Mouse (Mus musculus): ENCODE data around the gene Apba2. TPM values are rescaled to one million over a fixed set of nuclear protein-coding genes. Genes with fewer than 3 reads are reported as not detected.

Gene Apba2
- polyA plus RNA-seq, 1 experiment from 2014 or later: 7.3 TPM

DNA sequence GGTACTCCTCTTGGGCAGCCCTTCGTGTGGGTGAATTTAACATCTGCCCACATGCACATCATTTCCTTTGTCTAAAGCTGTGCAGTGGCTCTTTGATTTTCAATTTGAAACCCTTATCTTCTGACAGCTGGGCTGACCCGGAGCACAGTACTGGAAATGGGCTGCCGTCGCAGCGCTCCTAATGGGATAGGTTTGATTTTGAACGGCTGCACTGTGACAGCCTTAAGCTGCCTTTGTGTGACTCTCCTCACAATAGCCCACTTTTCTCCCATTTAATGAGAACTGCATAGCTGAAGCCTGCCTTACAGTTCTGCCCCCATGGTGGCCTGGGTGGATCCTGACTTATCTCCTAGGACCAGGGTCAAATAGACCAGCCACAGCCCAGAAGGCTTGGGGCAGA is 31.9 kb downstream of the Apba2 start:
- 69% methylated on average over 6 of the region's 6 CpGs for WGBS
- no peak overlapping the region for H3K27ac ChIP-seq (replicated peaks)
- no peaks in the 10 kb centered on the region for H3K9me3 ChIP-seq (replicated peaks)
- H3K4me3 ChIP-seq (replicated peaks): no peak overlapping the region
- ATAC-seq (ENCODE audit: insufficient number of reproducible peaks, low FRiP score, low TSS enrichment, low read depth): no peak
- H3K4me2 ChIP-seq (replicated peaks): no peak overlapping the region
- H3K36me3 ChIP-seq: no peaks in the 10 kb centered on the region
- H3K9ac ChIP-seq: no peak overlapping the region
- H3K4me1 ChIP-seq: no peaks in the 10 kb centered on the region
- H3K27me3 ChIP-seq: no peaks in the 10 kb centered on the region

DNA sequence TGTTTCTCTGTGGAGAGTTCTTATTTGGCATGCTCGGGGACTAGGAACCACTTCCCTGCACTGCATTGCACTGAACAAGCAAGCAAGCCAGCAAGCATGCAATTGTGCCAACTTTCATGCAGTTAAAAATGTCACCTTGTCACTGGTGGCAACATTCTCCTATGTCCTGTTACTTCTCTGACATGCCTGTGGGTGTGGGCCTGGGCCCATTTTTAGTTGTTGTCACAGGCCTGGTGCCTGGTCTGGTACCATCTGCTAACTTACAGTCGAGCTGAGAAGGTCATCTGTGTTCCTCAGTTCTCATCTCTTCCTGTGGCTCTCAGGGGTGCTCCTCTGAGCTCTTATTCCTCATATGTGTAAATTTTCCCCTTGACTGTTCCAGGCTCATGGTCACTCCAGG is 33.8 kb downstream of the Apba2 start:
- Histone ChIP-seq H3K27me3 (no peaks in the 10 kb centered on the region), H3K9ac (no peak overlapping the region), H3K4me2 (replicated peaks) (no peak overlapping the region), H3K27ac (replicated peaks) (no peak overlapping the region), H3K4me1 (no peaks in the 10 kb centered on the region), H3K4me3 (replicated peaks) (no peak overlapping the region), H3K36me3 (no peaks in the 10 kb centered on the region), H3K9me3 (replicated peaks) (no peaks in the 10 kb centered on the region)
- no peak for ATAC-seq (ENCODE audit: insufficient number of reproducible peaks, low FRiP score, low TSS enrichment, low read depth)
- WGBS: 68% methylated on average over 2 of the region's 2 CpGs

DNA sequence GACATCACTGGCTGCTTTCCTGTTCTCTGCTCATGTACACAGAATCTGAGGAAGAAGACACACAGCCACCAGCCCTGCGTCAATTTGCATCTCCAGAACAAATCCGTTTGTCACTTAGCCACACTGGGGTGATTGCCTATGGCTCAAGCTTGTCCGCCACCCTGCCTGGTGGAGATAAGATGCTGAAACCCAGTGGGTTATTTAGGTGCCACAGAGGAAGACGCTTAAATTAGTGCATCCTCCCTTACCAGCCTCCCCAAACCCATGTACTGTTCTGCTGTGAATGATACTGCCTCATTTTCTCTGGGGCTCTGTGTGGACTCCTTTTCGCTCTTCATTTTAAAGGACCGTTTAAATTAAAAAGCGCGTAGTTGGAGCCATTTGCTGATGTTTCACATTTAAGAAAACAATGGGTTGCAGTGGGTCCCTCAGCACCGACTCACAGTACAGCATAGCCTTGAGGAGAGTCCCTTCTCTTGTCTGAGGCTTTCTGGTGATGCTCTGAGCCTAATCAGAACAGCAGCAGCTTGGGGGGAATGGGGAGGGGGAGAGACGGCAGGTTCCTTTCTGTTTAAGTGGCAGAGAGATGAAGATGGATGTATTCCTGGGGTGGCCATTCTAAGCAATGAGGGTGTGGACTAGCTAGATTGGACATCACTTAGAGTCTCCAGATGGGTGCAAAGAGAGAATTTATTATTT is 38.1 kb downstream of the Apba2 start:
- WGBS: 58% methylated on average over 10 of the region's 10 CpGs
- ATAC-seq (ENCODE audit: insufficient number of reproducible peaks, low FRiP score, low TSS enrichment, low read depth): no peak

DNA sequence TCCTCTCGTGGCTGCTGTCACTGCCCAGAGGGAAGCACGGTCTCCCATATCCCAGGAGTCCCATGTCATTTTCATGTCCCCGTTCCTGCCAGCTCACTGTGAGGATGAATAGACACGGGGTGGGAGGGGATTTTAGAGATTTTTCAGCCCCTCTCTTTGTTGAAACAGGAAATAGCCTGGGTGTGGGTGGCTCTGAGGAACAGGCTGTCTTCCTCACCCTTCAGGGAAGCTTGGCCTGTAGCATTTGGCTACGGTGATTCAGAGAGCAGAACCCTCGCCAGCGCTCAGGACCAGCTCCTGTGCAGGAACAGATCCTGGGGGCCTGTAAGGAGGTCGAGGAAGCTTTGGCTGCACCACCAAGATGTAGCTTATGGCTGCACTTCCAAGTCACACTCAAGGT is 45.3 kb downstream of the Apba2 start:
- Histone ChIP-seq H3K27me3 (no peaks in the 10 kb centered on the region), H3K9ac (no peak overlapping the region), H3K4me2 (replicated peaks) (no peak overlapping the region), H3K27ac (replicated peaks) (no peak overlapping the region), H3K9me3 (replicated peaks) (no peaks in the 10 kb centered on the region), H3K36me3 (no peaks in the 10 kb centered on the region), H3K4me1 (no peaks in the 10 kb centered on the region), H3K4me3 (replicated peaks) (no peak overlapping the region)
- WGBS: 76% methylated on average over 8 of the region's 8 CpGs
- no peak for ATAC-seq (ENCODE audit: insufficient number of reproducible peaks, low FRiP score, low TSS enrichment, low read depth)

More for the DNA sequence above, 38.1 kb downstream of the Apba2 start:
- H3K27me3 ChIP-seq: no peaks in the 10 kb centered on the region
- H3K9me3 ChIP-seq (replicated peaks): no peaks in the 10 kb centered on the region
- H3K4me3 ChIP-seq (replicated peaks): no peak overlapping the region
- H3K27ac ChIP-seq (replicated peaks): no peak overlapping the region
- no peak overlapping the region for H3K9ac ChIP-seq
- no peaks in the 10 kb centered on the region for H3K36me3 ChIP-seq
- no peaks in the 10 kb centered on the region for H3K4me1 ChIP-seq
- H3K4me2 ChIP-seq (replicated peaks): no peak overlapping the region

DNA sequence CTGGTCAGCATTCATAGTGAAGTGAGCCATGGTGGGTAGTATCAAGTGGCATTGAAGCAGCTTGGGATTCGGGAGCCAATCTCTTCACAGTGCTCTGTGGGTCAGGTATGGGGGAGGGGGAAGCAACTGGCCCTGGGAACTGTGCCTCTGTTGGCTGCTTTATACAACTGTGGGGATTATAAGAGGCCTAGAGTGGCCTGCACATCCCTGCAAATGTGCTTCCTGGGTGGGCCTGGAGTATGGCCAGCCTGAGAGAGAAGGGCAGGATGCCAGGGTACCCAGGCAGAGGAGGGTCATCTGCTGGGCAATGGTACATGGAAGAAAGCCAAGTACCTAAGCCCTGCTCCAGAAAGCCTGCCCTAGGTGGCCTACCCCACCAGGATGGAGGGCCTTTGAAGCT is 49.4 kb downstream of the Apba2 start:
- Histone ChIP-seq H3K27me3 (no peaks in the 10 kb centered on the region), H3K9me3 (replicated peaks) (no peaks in the 10 kb centered on the region), H3K4me2 (replicated peaks) (no peak overlapping the region), H3K4me3 (replicated peaks) (no peak overlapping the region), H3K27ac (replicated peaks) (no peak overlapping the region), H3K9ac (no peak overlapping the region), H3K36me3 (no peaks in the 10 kb centered on the region), H3K4me1 (no peaks in the 10 kb centered on the region)
- ATAC-seq (ENCODE audit: insufficient number of reproducible peaks, low FRiP score, low TSS enrichment, low read depth): no peak
- 67% methylated on average over 1 of the region's 1 CpGs for WGBS

DNA sequence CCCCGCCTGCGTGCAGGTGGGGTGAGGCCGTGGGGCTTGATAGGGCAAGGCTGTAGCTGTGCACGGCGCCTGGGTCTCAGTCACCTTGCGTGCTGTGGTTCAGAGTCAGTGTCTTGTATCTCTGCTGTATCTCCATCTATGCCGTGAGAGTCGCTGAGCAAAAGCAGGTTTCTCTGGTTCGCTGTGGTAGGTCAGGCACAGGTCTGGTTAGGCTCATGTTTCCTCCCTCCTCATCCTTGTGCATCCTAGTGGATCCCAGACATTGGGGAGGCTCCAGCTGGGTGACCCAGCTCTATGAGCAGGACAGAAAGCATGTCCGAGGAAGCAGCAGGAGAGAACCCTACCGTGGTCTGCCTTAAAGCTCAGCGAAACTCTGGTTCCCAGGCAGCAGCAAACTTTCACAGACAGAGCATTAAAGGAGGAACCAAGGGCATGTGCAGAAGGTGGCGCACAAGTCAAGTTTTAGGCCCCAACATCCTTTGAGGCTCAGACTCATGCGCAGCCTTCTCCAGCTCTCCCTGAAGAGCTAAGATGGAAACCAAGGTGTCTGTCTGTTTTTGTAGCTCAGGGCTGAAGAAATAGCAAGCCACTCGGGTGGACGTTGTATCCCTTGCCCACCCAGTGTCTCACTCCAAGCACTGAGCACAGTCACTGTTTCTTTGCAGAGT is 51.2 kb downstream of the Apba2 start:
- Histone ChIP-seq H3K9ac (no peak overlapping the region), H3K4me3 (replicated peaks) (no peak overlapping the region), H3K9me3 (replicated peaks) (no peaks in the 10 kb centered on the region), H3K4me2 (replicated peaks) (no peak overlapping the region), H3K4me1 (no peaks in the 10 kb centered on the region), H3K36me3 (no peaks in the 10 kb centered on the region), H3K27ac (replicated peaks) (no peak overlapping the region), H3K27me3 (no peaks in the 10 kb centered on the region)
- WGBS: 80% methylated on average over 14 of the region's 16 CpGs
- ATAC-seq (ENCODE audit: insufficient number of reproducible peaks, low FRiP score, low TSS enrichment, low read depth): no peak

DNA sequence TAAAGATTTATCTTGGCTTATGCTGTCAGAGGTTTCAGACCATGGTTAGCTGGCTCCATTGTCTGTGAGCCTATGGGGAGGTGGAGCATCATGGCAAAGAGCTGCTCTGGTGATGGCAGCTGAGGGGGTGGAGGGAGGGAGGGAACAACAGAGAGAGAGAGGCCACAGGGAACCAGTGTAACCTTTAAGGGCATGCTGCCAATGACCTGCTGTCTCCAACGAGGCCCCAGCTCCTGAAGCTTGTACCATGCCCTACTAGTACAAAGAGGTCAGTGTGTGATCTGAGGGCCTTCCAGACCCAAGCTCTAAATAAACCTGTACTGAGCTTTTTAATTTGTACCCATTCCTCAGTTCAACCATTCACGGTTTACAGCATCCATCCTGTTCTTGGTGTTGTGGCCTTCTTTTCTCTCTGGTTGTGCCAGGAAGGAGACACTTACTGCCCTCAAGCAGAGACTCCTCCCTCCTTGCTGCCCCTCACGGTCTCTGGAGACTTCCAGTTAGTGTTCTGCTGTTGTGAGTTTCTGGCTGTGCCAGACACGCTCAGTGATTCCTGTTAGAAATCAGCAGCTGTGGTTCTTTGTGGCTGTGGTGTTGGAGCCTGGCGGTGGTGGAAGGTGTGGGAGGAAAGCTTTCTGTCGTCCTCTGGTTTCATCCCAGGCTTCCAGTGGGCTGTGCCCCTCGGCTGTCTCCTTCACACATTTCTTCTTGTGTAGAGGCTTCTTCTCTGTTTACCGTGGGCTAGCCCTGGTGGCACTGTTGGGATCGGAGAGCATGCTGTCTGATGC is 60.4 kb downstream of the Apba2 start:
- H3K27me3 ChIP-seq: no peaks in the 10 kb centered on the region
- H3K4me3 ChIP-seq (replicated peaks): no peak overlapping the region
- no peak for ATAC-seq (ENCODE audit: insufficient number of reproducible peaks, low FRiP score, low TSS enrichment, low read depth)
- H3K4me1 ChIP-seq: no peaks in the 10 kb centered on the region
- H3K27ac ChIP-seq (replicated peaks): no peak overlapping the region
- no peaks in the 10 kb centered on the region for H3K9me3 ChIP-seq (replicated peaks)
- no peak overlapping the region for H3K9ac ChIP-seq
- WGBS: 62% methylated on average over 9 of the region's 9 CpGs
- no peak overlapping the region for H3K4me2 ChIP-seq (replicated peaks)
- no peaks in the 10 kb centered on the region for H3K36me3 ChIP-seq

DNA sequence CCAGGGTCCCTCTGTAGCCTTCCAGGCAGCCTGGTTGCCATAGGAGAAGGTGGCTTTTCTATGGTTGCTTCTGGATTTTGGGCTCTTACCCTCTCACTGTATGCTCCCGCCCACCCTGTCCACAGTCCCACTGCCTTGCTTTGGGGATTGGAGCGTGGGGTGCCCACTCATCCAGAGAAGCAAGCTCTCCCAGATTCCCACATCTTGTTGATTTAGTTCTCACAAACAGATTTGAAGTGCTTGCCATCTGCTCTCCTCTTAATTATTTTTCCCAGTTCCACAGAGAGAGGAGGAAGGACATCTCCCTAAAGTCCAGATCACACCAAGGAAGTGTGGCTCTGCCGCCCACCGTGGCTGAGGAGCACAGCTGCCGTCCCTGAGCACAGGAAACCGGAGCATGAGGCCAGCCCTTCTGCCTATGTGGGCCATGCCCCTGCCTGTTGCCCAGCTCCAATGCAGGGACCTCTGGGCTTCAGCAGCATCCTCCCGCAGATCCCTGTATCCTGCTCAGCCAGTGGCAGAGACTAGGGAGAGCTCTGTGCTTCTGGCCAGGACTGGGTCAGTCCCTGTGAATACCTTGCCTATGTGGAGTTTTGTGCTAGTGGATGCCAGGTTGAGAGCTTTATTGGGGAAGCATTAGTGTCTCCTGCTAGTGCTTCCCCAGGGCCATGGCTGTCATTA is 63.5 kb downstream of the Apba2 start:
- Histone ChIP-seq H3K9ac (no peak overlapping the region), H3K27ac (replicated peaks) (no peak overlapping the region), H3K27me3 (no peaks in the 10 kb centered on the region), H3K4me1 (peaks cover 4% of the 10 kb centered on the region; the same call in 1 of the 2 replicates), H3K4me3 (replicated peaks) (no peak overlapping the region), H3K36me3 (no peaks in the 10 kb centered on the region), H3K4me2 (replicated peaks) (no peak overlapping the region), H3K9me3 (replicated peaks) (no peaks in the 10 kb centered on the region)
- WGBS: 77% methylated on average over 7 of the region's 7 CpGs
- ATAC-seq (ENCODE audit: insufficient number of reproducible peaks, low FRiP score, low TSS enrichment, low read depth): no peak

DNA sequence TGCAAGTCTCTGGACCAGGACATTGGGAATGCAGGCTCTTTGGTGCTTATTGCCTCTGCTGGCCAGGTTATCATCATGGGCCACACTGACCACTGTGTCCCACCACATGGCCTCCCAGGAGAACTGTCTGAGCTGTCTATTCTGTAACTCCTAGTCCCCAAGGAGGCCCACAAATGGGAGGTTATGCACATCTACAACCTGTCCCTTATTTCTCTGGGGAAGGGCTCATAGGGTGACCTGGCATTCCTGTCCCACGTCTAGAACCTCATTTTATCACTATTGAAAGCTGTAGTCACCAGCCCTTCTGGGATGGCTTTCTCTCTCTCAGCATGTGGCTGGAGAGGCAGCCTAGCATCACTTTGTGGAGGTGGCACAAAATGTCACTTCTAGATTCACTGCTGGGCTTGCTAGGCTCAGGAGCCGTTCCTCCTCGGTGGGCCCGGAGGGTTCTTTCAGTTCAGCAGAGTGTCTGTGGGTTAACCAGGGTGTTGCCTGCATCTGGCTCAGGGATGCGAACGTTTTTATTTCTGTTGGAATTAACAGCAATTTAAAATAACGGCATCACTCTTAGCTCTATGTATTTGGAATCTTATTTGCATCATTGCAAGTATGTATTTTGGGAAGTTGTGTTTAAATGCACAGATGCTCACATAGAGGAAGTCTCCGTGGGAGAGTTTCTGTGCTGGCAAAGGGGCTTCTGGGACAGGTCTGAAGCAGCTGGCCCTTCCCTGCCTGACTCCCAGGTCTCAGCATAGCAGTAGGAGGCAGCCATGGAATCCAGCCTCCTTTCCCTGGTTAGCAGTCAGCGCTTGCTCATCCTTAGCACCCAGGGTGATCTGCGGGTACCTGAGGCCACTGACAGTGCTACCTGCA is 65.1 kb downstream of the Apba2 start:
- no peaks in the 10 kb centered on the region for H3K27me3 ChIP-seq
- H3K27ac ChIP-seq (replicated peaks): no peak overlapping the region
- 72% methylated on average over 10 of the region's 10 CpGs for WGBS
- no peak overlapping the region for H3K4me3 ChIP-seq (replicated peaks)
- ATAC-seq (ENCODE audit: insufficient number of reproducible peaks, low FRiP score, low TSS enrichment, low read depth): no peak
- no peaks in the 10 kb centered on the region for H3K36me3 ChIP-seq
- no peak overlapping the region for H3K4me2 ChIP-seq (replicated peaks)
- peaks cover 8% of the 10 kb centered on the region; the same call in 1 of the 2 replicates for H3K4me1 ChIP-seq
- H3K9ac ChIP-seq: no peak overlapping the region
- no peaks in the 10 kb centered on the region for H3K9me3 ChIP-seq (replicated peaks)

DNA sequence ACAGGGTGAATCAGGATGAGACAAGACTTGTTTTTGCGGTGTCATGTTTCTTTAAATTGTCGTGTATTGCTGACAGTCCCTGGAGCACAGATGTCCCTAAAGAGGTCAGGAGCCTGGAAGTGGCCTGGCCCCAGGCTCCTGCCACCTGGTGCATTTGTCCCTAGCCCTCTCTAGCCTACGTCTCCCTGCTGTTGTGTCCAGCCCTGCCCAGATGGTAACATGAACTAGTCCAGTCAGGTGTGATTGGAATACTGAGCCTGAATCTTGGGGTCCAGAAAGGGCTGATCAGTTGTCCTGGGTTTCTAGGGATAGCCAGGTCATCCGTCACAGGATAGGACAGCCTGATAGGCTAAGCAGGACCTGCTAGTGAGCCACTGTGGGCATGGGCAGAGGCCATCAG is 67.2 kb downstream of the Apba2 start:
- H3K4me3 ChIP-seq (replicated peaks): no peak overlapping the region
- H3K4me1 ChIP-seq: peaks cover 8% of the 10 kb centered on the region; the same call in 1 of the 2 replicates
- H3K9me3 ChIP-seq (replicated peaks): no peaks in the 10 kb centered on the region
- H3K4me2 ChIP-seq (replicated peaks): no peak overlapping the region
- 43% methylated on average over 4 of the region's 4 CpGs for WGBS
- no peak overlapping the region for H3K9ac ChIP-seq
- no peaks in the 10 kb centered on the region for H3K36me3 ChIP-seq
- H3K27ac ChIP-seq (replicated peaks): no peak overlapping the region
- H3K27me3 ChIP-seq: no peaks in the 10 kb centered on the region
- ATAC-seq (ENCODE audit: insufficient number of reproducible peaks, low FRiP score, low TSS enrichment, low read depth): no peak

Measured in embryonic facial prominence, embryonic 15.5 days (tissue).